In the genomic region with DNA sequence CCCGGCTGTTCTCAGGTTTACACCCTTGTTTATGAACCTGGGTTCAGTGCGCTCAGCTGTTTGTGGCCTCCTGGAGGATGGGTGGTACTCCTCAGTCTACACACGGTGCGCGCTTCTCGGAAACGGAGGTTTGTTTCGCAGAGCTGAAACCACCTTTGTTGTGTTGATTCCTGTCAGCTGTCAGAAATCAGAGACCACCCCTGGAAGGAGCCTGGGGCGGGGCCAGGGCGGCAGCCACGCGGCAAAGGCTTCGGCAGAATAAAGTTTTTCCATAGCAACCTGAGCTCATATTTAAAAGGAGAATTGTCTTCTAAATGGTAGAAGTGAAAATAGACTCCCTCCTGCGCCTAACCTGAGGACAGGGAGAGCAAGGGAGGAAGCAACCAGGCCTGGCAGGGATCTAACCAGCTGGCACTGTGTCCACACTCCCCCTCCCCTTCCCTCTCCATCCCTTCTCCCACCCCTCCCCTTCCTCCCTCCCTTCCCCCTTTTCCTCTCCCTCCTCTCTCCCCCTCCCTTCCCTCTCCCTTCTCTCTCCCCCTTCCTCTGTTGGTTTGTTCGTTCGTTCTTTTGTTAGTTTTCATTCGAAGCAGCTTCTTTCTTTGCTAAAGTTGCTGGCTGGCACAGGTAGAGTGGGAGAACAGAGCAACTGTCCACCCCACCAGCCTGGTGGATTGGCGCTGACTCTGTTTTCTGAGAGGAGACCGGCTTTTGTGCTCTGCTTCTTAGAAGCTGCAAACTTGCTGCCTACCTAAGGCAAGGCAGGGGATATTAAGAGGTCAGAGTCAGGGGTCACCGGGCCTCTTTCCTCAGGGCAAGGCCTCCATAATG, we compare ENCODE assay signal across 8 mouse cellular contexts. TPM values are rescaled to one million over a fixed set of nuclear protein-coding genes. Genes with fewer than 3 reads are reported as not detected.
DNase-seq lines count a peak whose midpoint lies in the region; ATAC-seq and TF ChIP-seq lines count a peak whose summit lies in the region.

No protein-coding gene starts in this region.

- WGBS in liver, embryonic 11.5 days: 14% methylated on average over 20 of the region's 20 CpGs

- peaks cover 8% of the 10 kb centered on the region; the same call in 1 of the 2 replicates for H3K27me3 ChIP-seq in E14TG2a.4 (ENCODE audit: insufficient read depth, low read length)
- H3K27me3 ChIP-seq in liver, embryonic 11.5 days (replicated peaks; ENCODE audit: control insufficient read depth, insufficient read depth, low read length): no peaks in the 10 kb centered on the region

- peak; percentile 45 for DNase-seq in A20 (ENCODE audit: low read depth, low spot score)
- peak; percentile 34 for DNase-seq in forelimb bud, embryonic 11.5 days (ENCODE audit: low read depth, low spot score)
- peak; percentile 40 for DNase-seq in liver, embryonic 11.5 days (ENCODE audit: low spot score)
- peak; percentile 73 to 89 for DNase-seq in natural killer cell, adult 2 months (ENCODE audit: low spot score in 2 of 2)
- DNase-seq in thymus, postnatal 25 days: peak; percentile 86
- no peak for DNase-seq in Muller cell, postnatal 12 days (ENCODE audit: inconsistent ontology term)
- DNase-seq in left cerebral cortex, adult 18-20 months (ENCODE audit: low spot score in 2 of 2): no peak

- no peak for TF ChIP-seq CTCF in E14TG2a.4 (conservative IDR thresholded peaks at IDR 0.05; ENCODE audit: low read length)

- H3K4me2 ChIP-seq in liver, embryonic 11.5 days: peak overlapping the region; percentile 57

- no peak overlapping the region for H3K9ac ChIP-seq in liver, embryonic 11.5 days (ENCODE audit: low read depth, low read length)

- no peak overlapping the region for H3K27ac ChIP-seq in liver, embryonic 11.5 days (ENCODE audit: low read depth, low read length)

- ATAC-seq in liver, embryonic 11.5 days (replicated peaks; ENCODE audit: low FRiP score): no peak

- H3K9me3 ChIP-seq in E14TG2a.4 (ENCODE audit: low read length): no peaks in the 10 kb centered on the region
- H3K9me3 ChIP-seq in liver, embryonic 11.5 days (ENCODE audit: control insufficient read depth, low read length): no peaks in the 10 kb centered on the region

- peaks cover 49% of the 10 kb centered on the region for H3K4me1 ChIP-seq in E14TG2a.4 (replicated peaks; ENCODE audit: low read depth, low read length)
- H3K4me1 ChIP-seq in liver, embryonic 11.5 days (replicated peaks; ENCODE audit: control insufficient read depth, insufficient read depth, low read length): peaks cover 18% of the 10 kb centered on the region

- H3K4me3 ChIP-seq in E14TG2a.4 (replicated peaks; ENCODE audit: low read length): peak overlapping the region; percentile 60
- 0 out of 2 replicates have a peak overlapping the region, but pooled peaks have one; percentile 22 for H3K4me3 ChIP-seq in liver, embryonic 11.5 days (ENCODE audit: low read depth, low read length)

- H3K36me3 ChIP-seq in E14TG2a.4 (ENCODE audit: insufficient read depth, low read length): no peaks in the 10 kb centered on the region
- H3K36me3 ChIP-seq in liver, embryonic 11.5 days (ENCODE audit: control insufficient read depth, insufficient read depth, low read length): no peaks in the 10 kb centered on the region

RNA-seq across cellular contexts. Expression of gene Ripor2, which starts 23.0 kb away (rescaled TPM):
- polyA plus RNA-seq in liver, embryonic 11.5 days (2014; fragmentation: Nextera tagmentation; extraction: Ambion mirVana): 9.4 and 11.4 TPM in 2 replicates
- 10 to 100 TPM; 60.1 to 61.7 TPM for total RNA-seq in left cerebral cortex, adult 18-20 months (2021)

Comparison
In these comparisons a context has a peak if more than half of its experiments do, and no peak if none do; other contexts are left out.
1. DNase-seq: peak in A20 (single experiment), forelimb bud, embryonic 11.5 days (single experiment), liver, embryonic 11.5 days (single experiment), natural killer cell, adult 2 months (2 of 2) and thymus, postnatal 25 days (single experiment); none in Muller cell, postnatal 12 days (single experiment) and left cerebral cortex, adult 18-20 months (0 of 2).